Mouse (Mus musculus) skeletal muscle tissue, adult 2 months (tissue): Measurements from ENCODE around the gene Sez6l.

Experiments
- DNase-seq: peaks from one replicate; pipeline ENCODE4 v3.0.0-alpha.2; 2012; ENCODE audit warnings: low read depth, low spot score

The Sez6l gene

GRCm38 (mm10) chr5:112534146-112534545 lies 42.8 kb downstream of the Sez6l start:
- no peak for DNase-seq

DNA sequence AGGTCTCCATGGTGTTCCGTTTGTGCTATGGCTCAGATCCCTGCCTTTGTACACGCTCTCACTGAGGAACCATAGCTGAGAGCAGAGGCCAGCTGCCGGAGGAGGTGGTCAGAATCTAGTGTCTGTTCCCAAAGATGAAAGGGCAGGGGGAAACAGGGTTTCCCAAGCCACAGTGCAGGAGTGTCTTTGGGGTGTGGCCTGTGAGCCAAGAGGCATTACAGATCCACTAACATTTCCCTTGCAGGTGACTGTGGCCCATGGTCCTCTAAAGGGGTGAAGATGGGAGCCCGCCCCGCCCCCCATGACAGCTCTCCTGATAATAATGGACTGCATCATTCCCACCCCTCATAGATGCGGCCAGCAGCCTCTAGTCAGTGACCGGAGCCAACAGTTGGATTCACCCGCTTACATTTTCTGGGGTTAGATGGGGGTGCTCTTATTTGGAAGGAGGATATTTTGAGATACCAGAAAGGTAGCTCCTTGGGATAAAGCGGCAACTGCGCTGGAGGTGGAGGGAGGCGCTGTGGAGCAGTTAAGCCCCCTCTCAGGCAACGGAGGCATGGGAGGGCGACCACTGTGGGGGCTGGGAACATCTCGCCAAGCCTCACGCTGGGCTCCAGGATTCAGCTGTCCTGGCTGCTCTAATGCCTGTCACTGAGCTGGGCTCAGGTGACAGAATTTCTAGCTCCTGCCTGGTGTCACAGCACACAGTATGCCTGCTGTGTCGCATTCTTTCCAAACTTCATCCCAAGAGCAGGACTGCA lies 43.5 kb downstream of the Sez6l start:
- DNase-seq, result no peak

GRCm38 (mm10) chr5:112532894-112533293 lies 44.1 kb downstream of the Sez6l start:
- DNase-seq, result no peak

DNA sequence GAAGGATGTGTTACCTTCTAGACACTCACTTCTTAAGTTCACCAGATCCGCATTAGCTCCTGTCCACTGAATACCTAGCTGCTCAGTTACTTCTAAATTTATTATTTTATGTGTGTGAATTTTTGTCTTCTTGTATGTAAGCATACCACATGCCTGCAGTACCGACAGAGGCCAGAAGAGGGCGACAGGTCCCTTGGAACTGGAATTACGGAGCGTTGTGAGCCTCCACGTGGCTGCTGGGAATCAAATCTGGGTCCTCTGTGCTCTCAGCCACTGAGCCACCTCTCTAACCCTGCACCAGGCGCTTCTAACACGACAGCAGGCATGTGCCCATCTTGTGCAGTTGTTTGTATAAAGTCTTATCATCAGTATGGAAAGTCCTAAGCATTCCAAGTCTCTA lies 44.8 kb downstream of the Sez6l start:
- no peak for DNase-seq

DNA sequence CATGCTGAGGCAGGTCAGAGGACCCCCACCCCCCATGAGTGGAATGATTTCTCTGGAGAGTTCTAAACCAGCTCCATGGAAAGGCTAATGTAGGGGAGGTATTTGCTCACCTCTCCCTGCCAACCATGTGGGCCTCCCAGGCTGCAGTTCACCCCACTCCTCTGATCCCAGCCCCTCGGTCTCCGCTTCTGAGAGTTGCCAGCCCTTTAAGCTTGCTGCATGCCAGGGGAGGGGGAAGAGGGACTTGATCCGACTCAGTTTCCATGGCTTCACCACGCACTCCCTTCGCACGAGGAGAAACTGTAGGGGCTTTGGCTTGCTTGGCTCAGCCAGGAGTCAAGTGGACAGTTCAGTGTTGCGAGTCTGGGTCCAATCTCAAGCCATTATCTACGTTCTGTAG lies 45.9 kb downstream of the Sez6l start:
- no peak for DNase-seq

DNA sequence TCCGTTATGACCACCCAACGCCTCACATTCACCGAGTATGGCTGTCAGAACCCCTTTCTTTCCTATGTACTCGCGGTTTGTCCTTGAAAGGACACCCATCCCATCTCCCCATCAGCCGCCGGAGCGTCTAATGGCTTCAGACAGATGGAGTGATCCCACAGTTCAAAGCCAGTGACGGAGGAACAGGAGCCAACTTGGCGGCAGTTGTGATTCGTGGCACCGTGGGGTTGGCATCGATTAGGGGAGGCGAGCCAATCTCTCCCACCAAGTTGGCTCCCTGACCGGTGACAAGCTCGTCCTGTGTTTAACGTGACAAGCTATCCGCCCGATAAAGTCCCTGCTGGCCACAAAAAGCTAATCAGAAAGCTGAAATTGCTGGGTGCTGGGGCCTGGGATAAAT lies 50.0 kb downstream of the Sez6l start:
- DNase-seq, result no peak

GRCm38 (mm10) chr5:112526435-112526834 lies 50.5 kb downstream of the Sez6l start:
- no peak for DNase-seq

DNA sequence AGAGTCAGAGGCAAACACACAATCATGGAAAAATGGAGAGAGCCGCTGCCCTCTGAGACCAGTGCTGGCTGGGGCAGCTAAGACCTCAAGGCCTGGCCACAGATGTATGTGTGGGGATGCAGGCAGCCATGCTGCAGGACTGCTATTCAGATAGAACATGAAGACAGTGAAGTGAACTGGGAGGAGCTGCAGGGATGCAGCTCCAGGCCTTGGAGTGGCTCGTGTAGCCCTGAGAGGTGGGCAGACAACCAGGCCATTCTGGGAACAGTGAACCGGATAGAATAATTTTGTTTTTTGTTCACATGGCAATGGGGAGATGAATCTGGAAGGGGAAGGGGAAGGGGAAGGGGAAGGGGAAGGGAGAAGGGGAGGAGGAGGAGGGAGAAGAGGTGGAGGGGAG lies 51.0 kb downstream of the Sez6l start:
- no peak for DNase-seq

DNA sequence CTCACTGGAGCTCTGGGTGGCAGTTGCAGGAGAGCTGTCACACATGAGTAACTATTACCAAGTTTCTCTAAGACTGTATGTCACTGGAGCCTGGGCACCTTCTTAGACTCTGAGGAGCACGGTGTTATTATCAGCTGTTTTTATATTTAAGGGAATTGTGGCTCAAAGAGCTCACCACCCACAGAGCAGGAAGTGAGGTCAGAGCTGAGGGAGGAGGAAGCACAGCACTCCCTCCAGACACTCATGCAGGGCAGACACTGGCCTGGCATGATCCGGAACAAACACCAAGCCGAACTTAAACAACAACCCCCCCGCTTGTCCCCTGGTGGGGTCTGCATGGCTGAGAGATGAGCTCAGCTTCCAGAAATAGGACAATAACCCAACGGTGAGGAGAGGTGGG lies 51.7 kb downstream of the Sez6l start:
- no peak for DNase-seq

GRCm38 (mm10) chr5:112523796-112524195 lies 53.2 kb downstream of the Sez6l start:
- DNase-seq, result no peak

- no peak for DNase-seq
Measured at GRCm38 (mm10) chr5:112523331-112523730, 53.7 kb downstream of the Sez6l start.

- no peak for DNase-seq
Measured at GRCm38 (mm10) chr5:112521703-112522527, 55.1 kb downstream of the Sez6l start.

- no peak for DNase-seq
Measured at GRCm38 (mm10) chr5:112520826-112521702, 55.9 kb downstream of the Sez6l start.

DNA sequence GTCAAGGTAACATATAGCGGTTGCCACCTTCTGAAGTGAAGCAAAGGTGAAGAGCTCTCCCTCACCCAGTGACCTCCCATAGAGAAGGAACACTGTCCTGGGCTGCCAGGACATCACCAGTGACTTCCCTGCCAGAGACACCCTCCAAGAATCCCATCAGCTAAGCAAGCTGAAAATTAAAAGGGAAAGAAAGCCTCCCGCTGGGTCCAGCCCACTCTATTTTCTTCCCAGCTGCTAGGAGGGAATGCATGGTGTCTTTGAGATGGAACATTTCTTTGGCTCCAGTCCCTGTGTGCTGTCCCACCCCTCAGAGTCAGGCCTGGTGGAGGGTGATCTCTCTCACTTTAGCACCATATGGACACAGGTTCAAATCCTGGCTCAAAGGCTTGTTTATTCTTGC lies 58.2 kb downstream of the Sez6l start:
- DNase-seq, result no peak

DNA sequence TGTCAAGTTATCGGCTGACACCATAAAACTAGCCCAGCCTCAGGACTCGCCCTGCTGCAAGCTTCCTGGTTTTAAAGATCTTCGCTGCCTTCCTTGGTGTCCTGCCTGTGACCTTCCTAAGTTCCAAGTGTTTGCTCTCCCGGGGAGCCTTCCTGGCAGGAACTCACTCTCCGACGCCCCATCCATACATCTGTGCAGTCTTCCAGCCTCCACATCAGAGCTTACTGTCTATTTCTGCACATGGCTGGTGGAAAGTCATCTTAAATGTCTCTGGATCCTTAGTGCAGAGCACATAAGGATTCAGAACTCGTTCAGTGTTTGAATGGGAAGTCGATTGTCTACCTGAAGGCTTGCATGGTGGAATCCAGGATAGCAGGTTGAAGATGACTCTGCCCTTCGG lies 59.5 kb downstream of the Sez6l start:
- no peak for DNase-seq

- DNase-seq, result no peak
Measured at GRCm38 (mm10) chr5:112516527-112516926, 60.5 kb downstream of the Sez6l start.

- no peak for DNase-seq
Measured at GRCm38 (mm10) chr5:112510351-112510750, 66.6 kb downstream of the Sez6l start.

GRCm38 (mm10) chr5:112509916-112510315 lies 67.1 kb downstream of the Sez6l start:
- DNase-seq, result no peak

DNA sequence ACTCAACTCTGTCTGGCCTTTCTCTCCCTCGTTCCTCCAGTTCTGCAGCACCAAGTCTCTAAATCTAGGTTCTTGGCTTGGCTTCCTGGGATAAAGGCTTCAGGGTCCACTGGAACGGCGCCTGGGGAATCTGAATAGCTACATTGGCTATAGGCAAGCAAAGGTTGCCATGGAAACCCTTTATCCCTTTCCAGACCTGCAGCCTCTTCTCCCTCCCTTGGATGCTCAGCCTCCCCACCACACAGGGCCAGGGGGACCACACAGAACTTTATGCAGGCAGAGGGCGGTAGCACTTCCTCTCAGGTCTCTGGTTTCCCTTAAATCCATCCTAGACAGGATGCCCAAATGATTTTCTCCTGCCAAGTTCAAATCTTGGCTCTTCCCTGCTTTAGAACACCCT lies 71.4 kb downstream of the Sez6l start:
- DNase-seq, result no peak

DNA sequence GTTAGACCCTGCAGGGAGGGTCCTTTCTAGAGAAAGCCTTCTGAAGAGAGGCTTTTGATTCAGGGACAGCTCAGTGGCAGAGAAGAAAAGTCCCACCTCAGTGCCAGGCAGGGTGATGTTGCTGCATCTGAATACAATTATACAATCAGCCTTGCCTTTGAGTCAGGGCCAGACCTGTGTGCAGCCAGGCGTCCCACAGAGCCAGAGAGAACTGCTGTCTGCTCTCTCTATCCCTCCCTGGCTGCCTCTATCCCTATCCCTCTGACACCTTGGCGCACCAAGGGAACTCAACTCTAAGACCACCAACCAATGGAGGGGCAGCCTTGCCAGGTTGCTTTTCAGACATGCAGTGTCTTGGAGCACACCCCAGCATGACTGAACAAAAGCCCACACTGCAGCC lies 75.6 kb downstream of the Sez6l start:
- no peak for DNase-seq

- DNase-seq, result no peak
Measured at GRCm38 (mm10) chr5:112499918-112500682, 76.9 kb downstream of the Sez6l start.
